ENCODE assay signal across 8 mouse cellular contexts in genomic region chr5:137288999-137289470, GRCm38 (mm10). TPM values are rescaled to one million over a fixed set of nuclear protein-coding genes. Genes with fewer than 3 reads are reported as not detected.
A peak's percentile ranks its signal among the peaks of the same experiment; 100 is the strongest.
DNase-seq lines count a peak whose midpoint lies in the region; ATAC-seq and TF ChIP-seq lines count a peak whose summit lies in the region.

No protein-coding gene starts in this region.

- peak overlapping the region; percentile 17; the same call in 1 of the 2 replicates for H3K27ac ChIP-seq in heart, adult 2 months
- H3K27ac ChIP-seq in brown adipose tissue, adult 24 weeks (replicated peaks; ENCODE audit: low read depth, low read length): no peak overlapping the region
- H3K27ac ChIP-seq in forebrain, embryonic 11.5 days (ENCODE audit: low read depth, low read length): no peak overlapping the region
- no peak overlapping the region for H3K27ac ChIP-seq in hindbrain, embryonic 13.5 days
- H3K27ac ChIP-seq in neural tube, embryonic 15.5 days (replicated peaks): 0 out of 2 replicates have a peak overlapping the region, but pooled peaks have one; percentile 56

- TF ChIP-seq CTCF in heart, adult 2 months (IDR thresholded peaks at IDR 0.05): peak; percentile 55

- no peaks in the 10 kb centered on the region for H3K9me3 ChIP-seq in forebrain, embryonic 11.5 days (ENCODE audit: control insufficient read depth, low read length)
- no peaks in the 10 kb centered on the region for H3K9me3 ChIP-seq in hindbrain, embryonic 13.5 days
- no peaks in the 10 kb centered on the region for H3K9me3 ChIP-seq in neural tube, embryonic 15.5 days (replicated peaks)

- no peak overlapping the region for H3K9ac ChIP-seq in heart, adult 2 months (ENCODE audit: low read depth, low read length)
- H3K9ac ChIP-seq in forebrain, embryonic 11.5 days (ENCODE audit: low read length): no peak overlapping the region
- peak overlapping the region; percentile 68 for H3K9ac ChIP-seq in hindbrain, embryonic 13.5 days
- H3K9ac ChIP-seq in neural tube, embryonic 15.5 days (replicated peaks): peak overlapping the region; percentile 29

- H3K4me3 ChIP-seq in heart, adult 2 months: peak overlapping the region; percentile 21; the same call in 1 of the 2 replicates
- H3K4me3 ChIP-seq in brown adipose tissue, adult 24 weeks (ENCODE audit: insufficient read depth, low read depth, low read length): peak overlapping the region; percentile 2; the same call in 1 of the 2 replicates
- H3K4me3 ChIP-seq in forebrain, embryonic 11.5 days (ENCODE audit: low read depth, low read length): peak overlapping the region; percentile 41
- H3K4me3 ChIP-seq in hindbrain, embryonic 13.5 days: peak overlapping the region; percentile 49
- H3K4me3 ChIP-seq in neural tube, embryonic 15.5 days (replicated peaks): peak overlapping the region; percentile 56

- TF ChIP-seq EP300 in heart, adult 2 months (IDR thresholded peaks at IDR 0.05; ENCODE audit: insufficient read depth, low read depth, low read length): no peak

- DNase-seq in heart, adult 2 months: peak; percentile 30 to 40
- DNase-seq in heart, postnatal 36 days: no peak
- DNase-seq in forebrain, embryonic 11.5 days (ENCODE audit: low spot score): peak; percentile 81
- peak; percentile 80 for DNase-seq in liver

- intact Hi-C loops in heart, adult 2 months (cut with DNase I): no loop called here
- intact Hi-C loops in heart, postnatal 36 days (cut with DNase I): loop anchor here (5.0 kb wide), 1 partner anchor 257 kb away; no protein-coding TSS in a partner anchor

- no peak for ATAC-seq in forebrain, embryonic 11.5 days (replicated peaks; ENCODE audit: low FRiP score)
- ATAC-seq in hindbrain, embryonic 13.5 days (ENCODE audit: low FRiP score): no peak
- no peak for ATAC-seq in neural tube, embryonic 15.5 days (ENCODE audit: low FRiP score)
- ATAC-seq in inflammation-experienced regulatory T-cells, adult 6 months: no peak

- H3K4me2 ChIP-seq in forebrain, embryonic 11.5 days (ENCODE audit: low read depth, low read length, severe bottlenecking): peak overlapping the region; percentile 88
- peak overlapping the region; percentile 89 for H3K4me2 ChIP-seq in hindbrain, embryonic 13.5 days
- peak overlapping the region; percentile 93 for H3K4me2 ChIP-seq in neural tube, embryonic 15.5 days

- no peaks in the 10 kb centered on the region; the same call in 1 of the 2 replicates for H3K27me3 ChIP-seq in heart, adult 2 months (ENCODE audit: control insufficient read depth, insufficient read depth, low read length)
- H3K27me3 ChIP-seq in forebrain, embryonic 11.5 days (ENCODE audit: control insufficient read depth, insufficient read depth, low read length): peaks cover 37% of the 10 kb centered on the region
- peaks cover 47% of the 10 kb centered on the region for H3K27me3 ChIP-seq in hindbrain, embryonic 13.5 days
- peaks cover 25% of the 10 kb centered on the region for H3K27me3 ChIP-seq in neural tube, embryonic 15.5 days (replicated peaks)

- H3K36me3 ChIP-seq in heart, adult 2 months (ENCODE audit: control insufficient read depth, insufficient read depth, low read length): no peaks in the 10 kb centered on the region
- no peaks in the 10 kb centered on the region for H3K36me3 ChIP-seq in forebrain, embryonic 11.5 days (ENCODE audit: control insufficient read depth, insufficient read depth, low read length)
- H3K36me3 ChIP-seq in hindbrain, embryonic 13.5 days: no peaks in the 10 kb centered on the region
- no peaks in the 10 kb centered on the region for H3K36me3 ChIP-seq in neural tube, embryonic 15.5 days

- H3K79me2 ChIP-seq in heart, adult 2 months (replicated peaks; ENCODE audit: control insufficient read depth, insufficient read depth, low read length): no peaks in the 10 kb centered on the region

- no peaks in the 10 kb centered on the region for H3K4me1 ChIP-seq in heart, adult 2 months (ENCODE audit: control insufficient read depth, insufficient read depth, low read length)
- H3K4me1 ChIP-seq in brown adipose tissue, adult 24 weeks (ENCODE audit: control insufficient read depth, insufficient read depth, insufficient read length, low read length): no peaks in the 10 kb centered on the region; the same call in 1 of the 2 replicates
- peaks cover 13% of the 10 kb centered on the region for H3K4me1 ChIP-seq in forebrain, embryonic 11.5 days (replicated peaks; ENCODE audit: control insufficient read depth, insufficient read depth, low read length)
- H3K4me1 ChIP-seq in hindbrain, embryonic 13.5 days (replicated peaks): peaks cover 58% of the 10 kb centered on the region
- peaks cover 65% of the 10 kb centered on the region for H3K4me1 ChIP-seq in neural tube, embryonic 15.5 days

- WGBS in heart, adult 2 months: 9% methylated on average over 25 of the region's 25 CpGs
- WGBS in forebrain, embryonic 11.5 days: 1% methylated on average over 25 of the region's 25 CpGs
- 2% methylated on average over 25 of the region's 25 CpGs for WGBS in hindbrain, embryonic 13.5 days
- WGBS in neural tube, embryonic 15.5 days: 2% methylated on average over 25 of the region's 25 CpGs

- no peak for TF ChIP-seq POLR2A in heart, adult 2 months (IDR thresholded peaks at IDR 0.05; ENCODE audit: insufficient read depth, low read depth, low read length)

RNA-seq across cellular contexts. Expression of gene Ache, which starts 1.7 kb away (rescaled TPM):
- 1 to 10 TPM; 1.5 to 2.2 TPM for total RNA-seq in heart, adult 2 months (2021)
- polyA plus RNA-seq in heart, adult 2 months (2012; rRNA removed): 3.5 and 4.9 TPM in 2 replicates
- 1 to 10 TPM; 2.9 to 3.1 TPM for total RNA-seq in heart, postnatal 36 days (2021)
- polyA plus RNA-seq in brown adipose tissue, adult 24 weeks (2012; ENCODE audit: insufficient read depth, insufficient read length, missing spikeins): 0.75 TPM in 1 of 2 replicates, not detected in the other
- polyA plus RNA-seq in forebrain, embryonic 11.5 days (2014; fragmentation: Nextera tagmentation; extraction: Ambion mirVana): 3.0 and 3.7 TPM in 2 replicates
- polyA plus RNA-seq in hindbrain, embryonic 13.5 days (2015; fragmentation: Nextera tagmentation; extraction: Ambion mirVana): 22.2 and 23.8 TPM in 2 replicates
- 98.6 and 103 TPM in 2 replicates for polyA plus RNA-seq in neural tube, embryonic 15.5 days (2015; fragmentation: Nextera tagmentation; extraction: Ambion mirVana)
- polyA plus RNA-seq in inflammation-experienced regulatory T-cells, adult 6 months (2017; shearing (Covaris generic)): not detected

RNA-seq across cellular contexts. Expression of gene Ufsp1, which starts 5.4 kb away (rescaled TPM):
- 1 to 10 TPM; 8.1 to 8.8 TPM for total RNA-seq in heart, adult 2 months (2021)
- polyA plus RNA-seq in heart, adult 2 months (2012; rRNA removed): 11.8 and 12.8 TPM in 2 replicates
- 1 to 10 TPM; 8.5 to 9.0 TPM for total RNA-seq in heart, postnatal 36 days (2021)
- 7.4 and 11.4 TPM in 2 replicates for polyA plus RNA-seq in brown adipose tissue, adult 24 weeks (2012; ENCODE audit: insufficient read depth, insufficient read length, missing spikeins)
- 6.8 and 8.0 TPM in 2 replicates for polyA plus RNA-seq in forebrain, embryonic 11.5 days (2014; fragmentation: Nextera tagmentation; extraction: Ambion mirVana)
- 12.9 and 14.1 TPM in 2 replicates for polyA plus RNA-seq in hindbrain, embryonic 13.5 days (2015; fragmentation: Nextera tagmentation; extraction: Ambion mirVana)
- 29.0 and 29.5 TPM in 2 replicates for polyA plus RNA-seq in neural tube, embryonic 15.5 days (2015; fragmentation: Nextera tagmentation; extraction: Ambion mirVana)
- 1 to 10 TPM in 2 of 3 experiments, under 1 TPM in 1; 0.32 to 2.0 (median 1.5) TPM for polyA plus RNA-seq in inflammation-experienced regulatory T-cells, adult 6 months (2017; shearing (Covaris generic))

RNA-seq across cellular contexts. Expression of gene Srrt, which starts 18.4 kb away (rescaled TPM):
- total RNA-seq in heart, adult 2 months (2021): 10 to 100 TPM; 60.5 to 66.4 TPM
- polyA plus RNA-seq in heart, adult 2 months (2012; rRNA removed): 63.9 and 74.2 TPM in 2 replicates
- 10 to 100 TPM; 58.3 to 62.6 TPM for total RNA-seq in heart, postnatal 36 days (2021)
- 31.0 and 45.4 TPM in 2 replicates for polyA plus RNA-seq in brown adipose tissue, adult 24 weeks (2012; ENCODE audit: insufficient read depth, insufficient read length, missing spikeins)
- 190 TPM in 2 replicates for polyA plus RNA-seq in forebrain, embryonic 11.5 days (2014; fragmentation: Nextera tagmentation; extraction: Ambion mirVana)
- 105 and 113 TPM in 2 replicates for polyA plus RNA-seq in hindbrain, embryonic 13.5 days (2015; fragmentation: Nextera tagmentation; extraction: Ambion mirVana)
- polyA plus RNA-seq in neural tube, embryonic 15.5 days (2015; fragmentation: Nextera tagmentation; extraction: Ambion mirVana): 90.7 and 94.3 TPM in 2 replicates
- polyA plus RNA-seq in inflammation-experienced regulatory T-cells, adult 6 months (2017; shearing (Covaris generic)): 10 to 100 TPM; 58.1 to 76.1 (median 61.2) TPM

RNA-seq across cellular contexts. Expression of gene Trip6, which starts 25.2 kb away (rescaled TPM):
- 10 to 100 TPM; 12.5 to 13.6 TPM for total RNA-seq in heart, adult 2 months (2021)
- polyA plus RNA-seq in heart, adult 2 months (2012; rRNA removed): 23.5 and 24.2 TPM in 2 replicates
- 10 to 100 TPM; 11.1 to 14.3 TPM for total RNA-seq in heart, postnatal 36 days (2021)
- polyA plus RNA-seq in brown adipose tissue, adult 24 weeks (2012; ENCODE audit: insufficient read depth, insufficient read length, missing spikeins): 13.1 and 20.6 TPM in 2 replicates
- 50.1 and 56.7 TPM in 2 replicates for polyA plus RNA-seq in forebrain, embryonic 11.5 days (2014; fragmentation: Nextera tagmentation; extraction: Ambion mirVana)
- 19.2 and 20.0 TPM in 2 replicates for polyA plus RNA-seq in hindbrain, embryonic 13.5 days (2015; fragmentation: Nextera tagmentation; extraction: Ambion mirVana)
- 14.0 and 26.0 TPM in 2 replicates for polyA plus RNA-seq in neural tube, embryonic 15.5 days (2015; fragmentation: Nextera tagmentation; extraction: Ambion mirVana)
- 1 to 10 TPM; 1.4 to 1.7 (median 1.6) TPM for polyA plus RNA-seq in inflammation-experienced regulatory T-cells, adult 6 months (2017; shearing (Covaris generic))

RNA-seq across cellular contexts. Expression of gene Slc12a9, which starts 44.4 kb away (rescaled TPM):
- total RNA-seq in heart, adult 2 months (2021): 1 to 10 TPM; 1.7 to 2.2 TPM
- 6.0 and 8.9 TPM in 2 replicates for polyA plus RNA-seq in heart, adult 2 months (2012; rRNA removed)
- total RNA-seq in heart, postnatal 36 days (2021): 1 to 10 TPM; 2.0 to 3.6 TPM
- polyA plus RNA-seq in brown adipose tissue, adult 24 weeks (2012; ENCODE audit: insufficient read depth, insufficient read length, missing spikeins): 2.5 and 5.2 TPM in 2 replicates
- polyA plus RNA-seq in forebrain, embryonic 11.5 days (2014; fragmentation: Nextera tagmentation; extraction: Ambion mirVana): 9.9 and 10.5 TPM in 2 replicates
- polyA plus RNA-seq in hindbrain, embryonic 13.5 days (2015; fragmentation: Nextera tagmentation; extraction: Ambion mirVana): 25.8 and 27.4 TPM in 2 replicates
- 26.5 and 26.8 TPM in 2 replicates for polyA plus RNA-seq in neural tube, embryonic 15.5 days (2015; fragmentation: Nextera tagmentation; extraction: Ambion mirVana)
- 10 to 100 TPM in 2 of 3 experiments, 1 to 10 TPM in 1; 6.0 to 15.2 (median 11.0) TPM for polyA plus RNA-seq in inflammation-experienced regulatory T-cells, adult 6 months (2017; shearing (Covaris generic))

Comparison
In these comparisons a context has a peak if more than half of its experiments do, and no peak if none do; other contexts are left out.
1. DNase-seq: peak in heart, adult 2 months (2 of 2), forebrain, embryonic 11.5 days (single experiment) and liver (single experiment); none in heart, postnatal 36 days (0 of 2).
2. H3K27ac ChIP-seq: peak in heart, adult 2 months (single experiment) and neural tube, embryonic 15.5 days (single experiment); none in brown adipose tissue, adult 24 weeks (single experiment), forebrain, embryonic 11.5 days (single experiment) and hindbrain, embryonic 13.5 days (single experiment).
3. H3K4me3 ChIP-seq: peak in every context shown above with its lines; median percentile 56 in neural tube, embryonic 15.5 days; 49 in hindbrain, embryonic 13.5 days; 41 in forebrain, embryonic 11.5 days; 21 in heart, adult 2 months; 2 in brown adipose tissue, adult 24 weeks.
4. H3K9ac ChIP-seq: peak in hindbrain, embryonic 13.5 days (single experiment) and neural tube, embryonic 15.5 days (single experiment); none in heart, adult 2 months (single experiment) and forebrain, embryonic 11.5 days (single experiment).
5. Peak in every context shown above with its lines, with median percentiles within 50 percentile points of each other: H3K4me2 ChIP-seq.